Mouse (Mus musculus): ENCODE data around the gene Gss.

The Gss gene

DNA sequence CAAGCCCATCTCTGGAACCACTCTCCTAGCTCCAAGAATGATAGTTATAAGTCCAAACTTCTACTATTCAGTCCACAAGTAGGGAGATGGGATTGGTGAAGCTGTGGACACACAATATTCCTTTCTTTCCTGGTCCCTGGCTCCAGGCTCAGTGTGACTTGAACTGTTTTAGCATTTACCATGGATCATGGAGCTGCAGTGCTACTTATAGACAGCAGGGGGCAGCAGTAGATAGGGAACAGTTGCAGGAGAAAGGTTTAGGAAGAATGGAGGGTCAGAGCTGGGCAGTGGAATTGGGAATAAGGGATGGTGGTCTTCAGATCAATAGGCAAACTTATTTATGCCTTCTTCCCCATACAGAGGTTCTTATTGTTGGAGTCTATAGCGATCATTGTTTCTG lies 76.7 kb downstream of the Gss start:
- DNase-seq (ENCODE audit: low read depth), result peak; percentile 71

DNA sequence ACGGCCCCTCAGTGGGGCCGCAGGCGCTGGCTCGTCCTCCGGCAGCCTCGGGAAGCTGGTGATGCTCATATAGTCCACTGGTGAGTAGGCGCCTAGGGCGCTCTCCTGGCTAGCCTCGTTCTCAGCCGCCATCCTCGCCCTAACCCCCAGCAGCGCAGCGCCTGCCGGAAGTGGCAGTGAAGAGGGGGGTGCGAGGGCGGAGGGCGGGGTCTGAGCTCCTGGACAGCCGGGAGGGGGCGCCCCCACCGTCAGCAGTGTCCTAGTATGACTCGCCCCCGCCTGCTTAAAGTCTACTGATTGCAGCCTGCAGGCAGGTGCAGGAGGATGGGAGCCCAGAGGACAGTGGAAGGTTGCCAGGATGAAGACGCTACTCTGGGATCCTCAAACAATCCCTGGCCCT lies 77.9 kb downstream of the Gss start:
- DNase-seq (ENCODE audit: low read depth), result peak; percentile 67

DNA sequence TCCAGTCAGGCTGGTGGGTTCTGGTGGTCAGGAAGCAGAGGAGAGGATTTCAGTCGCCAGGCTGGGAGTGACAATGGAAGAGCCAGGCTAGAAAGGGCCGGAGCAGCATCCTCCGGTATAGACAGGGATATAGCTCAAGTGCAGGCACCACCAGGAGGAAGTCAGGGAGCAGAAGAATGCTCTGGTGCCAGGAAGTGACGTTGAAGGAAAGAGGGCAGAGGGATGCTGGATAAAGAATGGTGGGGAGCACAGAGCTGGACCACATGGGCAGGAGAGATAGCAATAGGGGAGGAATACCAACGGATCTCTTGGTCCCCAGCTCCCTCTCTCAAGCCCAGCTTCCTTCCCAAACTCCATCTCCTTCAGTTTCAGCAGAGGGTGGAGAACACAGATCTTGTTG lies 79.1 kb downstream of the Gss start:
- no peak for DNase-seq (ENCODE audit: low read depth)
